Mouse (Mus musculus) colon, adult 2 months (tissue): Measurements from ENCODE around the gene Olfr153. TPM values are rescaled to one million over a fixed set of nuclear protein-coding genes. Genes with fewer than 3 reads are reported as not detected.

Experiments used
- polyA plus RNA-seq: library from polyadenylated mRNA; depleted of rRNA; stranded (reverse); fragments of >200 nt; gene quantifications from 2 replicates; pipeline ENCODE4 v1.2.3, GENCODE M21; 2012; rRNA removed

Olfr153 gene
- polyA plus RNA-seq, result not detected in 2 replicates

DNA sequence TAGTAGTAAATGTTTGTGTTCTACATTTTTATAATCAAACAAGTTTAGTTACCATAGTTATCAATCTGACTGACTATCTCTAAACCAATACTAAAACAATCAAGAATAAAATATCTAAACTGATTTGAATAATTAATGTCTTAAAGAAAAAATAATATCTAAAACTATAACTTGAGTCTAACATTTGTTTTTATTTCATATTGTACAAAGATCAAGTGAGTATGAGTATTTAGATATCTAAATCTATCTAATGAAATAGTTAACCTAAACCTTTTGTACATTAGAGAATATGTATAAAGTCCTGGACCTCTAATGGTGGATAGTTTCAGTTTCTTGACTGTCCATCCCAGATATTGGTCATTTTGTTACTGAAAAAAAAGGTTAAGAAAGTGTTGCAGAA is at the start of gene Olfr153:
Gene Olfr153 (plus strand): TSS at position 301 of the 400 bp plus-strand sequence.

DNA sequence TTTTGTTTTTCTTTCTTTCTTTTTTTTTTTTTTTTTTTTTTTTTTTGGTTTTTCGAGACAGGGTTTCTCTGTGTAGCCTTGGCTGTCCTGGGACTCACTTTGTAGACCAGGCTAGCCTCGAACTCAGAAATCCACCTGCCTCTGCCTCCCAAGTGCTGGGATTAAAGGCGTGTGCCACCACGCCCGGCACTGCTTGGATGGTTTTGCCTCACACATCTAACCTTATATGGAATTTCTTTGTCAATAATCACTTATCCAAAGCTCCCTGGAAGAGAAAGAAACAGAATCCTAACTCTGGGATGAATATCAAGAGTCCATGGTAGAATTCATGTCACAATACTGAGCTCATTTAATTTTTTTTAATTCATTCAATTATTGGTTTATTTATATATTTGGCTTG is 34.6 kb upstream of the Olfr153 start, which contains the start of gene Pramel7:
Gene Pramel7 (minus strand): TSS at position 101 of the 400 bp plus-strand sequence.

DNA sequence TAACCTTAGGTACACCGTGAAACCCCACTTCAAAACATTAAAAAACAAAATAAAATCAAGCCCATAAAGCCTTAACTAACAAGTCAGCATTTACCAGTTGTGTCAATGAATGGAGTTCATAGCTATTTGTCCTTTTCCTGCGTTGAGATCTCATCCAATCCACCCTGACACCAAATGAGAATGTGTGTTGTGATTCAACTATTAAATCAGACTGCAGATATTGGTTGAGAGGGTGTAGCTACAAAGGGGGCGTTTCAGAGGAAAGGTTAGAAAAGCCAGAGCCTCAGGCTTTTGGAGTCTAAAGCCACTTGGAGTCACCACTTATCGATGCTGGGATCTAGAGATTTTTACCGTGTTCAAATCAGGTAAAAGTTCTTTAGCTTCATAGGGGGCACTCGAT is 25.3 kb upstream of the Olfr153 start, which contains the start of gene Pramel6:
Gene Pramel6 (plus strand): TSS at position 301 of the 400 bp plus-strand sequence.

DNA sequence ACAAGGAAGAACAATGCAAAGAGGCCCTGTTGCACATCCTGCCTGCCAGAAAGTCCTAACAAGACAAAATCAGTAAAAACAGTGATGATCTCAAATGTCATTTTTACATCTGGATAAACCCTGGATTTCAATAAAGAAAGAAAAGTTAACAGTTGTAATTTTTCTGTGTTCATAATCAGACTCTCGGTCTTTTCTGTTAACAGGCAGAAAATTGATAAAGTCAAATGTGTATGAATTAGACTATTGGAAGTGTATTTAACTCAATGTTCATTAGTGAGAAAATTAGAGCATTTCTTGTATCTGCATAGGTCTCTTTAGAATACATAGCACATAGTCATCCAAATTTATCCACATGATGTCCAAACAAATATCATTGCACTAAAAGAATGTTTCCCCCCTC is 13.8 kb downstream of the Olfr153 start, which contains the start of gene Olfr1128:
Gene Olfr1128 (minus strand): TSS at position 101 of the 400 bp plus-strand sequence.

GRCm38 (mm10) chr2:87573602-87574001 is 42.0 kb downstream of the Olfr153 start, which contains the start of gene Olfr1129:
Gene Olfr1129 (plus strand): TSS chr2:87573902.

Other genes with a start within 250 kb of the Olfr153 start
- not detected in 2 replicates for gene Olfr1118, start 224.2 kb upstream of the Olfr153 start, polyA plus RNA-seq
- gene Olfr1120, start 177.0 kb upstream of the Olfr153 start, polyA plus RNA-seq, result not detected in 2 replicates
- gene Olfr1121, start 161.9 kb upstream of the Olfr153 start, polyA plus RNA-seq, result not detected in 2 replicates
- gene Olfr1122, start 145.9 kb upstream of the Olfr153 start, polyA plus RNA-seq, result not detected in 2 replicates
- not detected in 2 replicates for gene Olfr1123, start 115.2 kb upstream of the Olfr153 start, polyA plus RNA-seq
- not detected in 2 replicates for gene Olfr1124, start 101.5 kb upstream of the Olfr153 start, polyA plus RNA-seq
- gene Olfr1126, start 77.8 kb upstream of the Olfr153 start, polyA plus RNA-seq, result not detected in 2 replicates
- gene Pramel7, start 34.7 kb upstream of the Olfr153 start, polyA plus RNA-seq, result not detected in 2 replicates
- not detected in 2 replicates for gene Pramel6, start 25.2 kb upstream of the Olfr153 start, polyA plus RNA-seq
- not detected in 2 replicates for gene Olfr1128, start 13.7 kb downstream of the Olfr153 start, polyA plus RNA-seq
- gene Olfr1129, start 42.1 kb downstream of the Olfr153 start, polyA plus RNA-seq, result not detected in 2 replicates
- gene Olfr1130, start 74.4 kb downstream of the Olfr153 start, polyA plus RNA-seq, result not detected in 2 replicates
- gene Olfr1131, start 95.3 kb downstream of the Olfr153 start, polyA plus RNA-seq, result not detected in 2 replicates
- not detected in 2 replicates for gene Olfr1132, start 105.7 kb downstream of the Olfr153 start, polyA plus RNA-seq
- gene Olfr1133, start 115.6 kb downstream of the Olfr153 start, polyA plus RNA-seq, result not detected in 2 replicates
- not detected in 2 replicates for gene Olfr1134, start 126.7 kb downstream of the Olfr153 start, polyA plus RNA-seq
- not detected in 2 replicates for gene Olfr1135, start 141.9 kb downstream of the Olfr153 start, polyA plus RNA-seq
- not detected in 2 replicates for gene Olfr1136, start 162.2 kb downstream of the Olfr153 start, polyA plus RNA-seq
- gene Olfr1137, start 181.4 kb downstream of the Olfr153 start, polyA plus RNA-seq, result not detected in 2 replicates
- not detected in 2 replicates for gene Olfr1138, start 208.2 kb downstream of the Olfr153 start, polyA plus RNA-seq
- not detected in 2 replicates for gene Olfr1140, start 212.0 kb downstream of the Olfr153 start, polyA plus RNA-seq
- not detected in 2 replicates for gene Olfr1141, start 222.2 kb downstream of the Olfr153 start, polyA plus RNA-seq
- not detected in 2 replicates for gene Olfr152, start 247.7 kb downstream of the Olfr153 start, polyA plus RNA-seq